Mouse (Mus musculus): ENCODE data around the gene Tex46. TPM values are rescaled to one million over a fixed set of nuclear protein-coding genes. Genes with fewer than 3 reads are reported as not detected.

Gene Tex46
- polyA plus RNA-seq (2012; rRNA removed) = not detected in 2 replicates

DNA sequence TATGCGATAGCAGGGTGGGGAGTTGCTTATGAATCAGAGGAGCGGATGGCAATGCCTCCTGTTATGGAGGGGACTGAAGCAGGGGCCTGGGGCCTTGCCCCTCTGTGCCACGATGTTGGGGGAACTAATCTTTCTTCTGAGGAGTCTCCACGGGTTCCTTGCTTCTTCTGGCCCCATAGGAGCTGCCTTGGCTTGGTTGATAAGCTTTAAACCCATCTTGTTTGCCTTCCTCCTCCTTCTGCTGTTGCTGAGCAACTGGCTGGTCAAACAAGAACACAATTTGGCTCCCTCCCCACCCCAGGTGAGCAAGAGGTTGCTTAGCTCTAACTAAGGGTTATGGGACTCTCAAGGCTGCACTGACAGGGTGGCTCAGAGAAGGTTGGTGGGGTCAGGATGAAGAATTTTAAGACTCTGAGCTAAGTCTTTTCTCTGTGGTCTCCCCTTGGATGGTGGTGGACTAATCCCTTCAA, at the start of gene Tex46:
Gene Tex46, plus strand, starts transcription at position 51 of the 470 bp plus-strand sequence.
- TF ChIP-seq POLR2A (IDR thresholded peaks at IDR 0.05; ENCODE audit: borderline replicate concordance, extremely low read depth, insufficient read depth, insufficient read length, poor library complexity, severe bottlenecking) (no peak), CTCF (IDR thresholded peaks at IDR 0.05; ENCODE audit: borderline replicate concordance, extremely low read depth, insufficient read depth, insufficient read length) (no peak)
- DNase-seq (ENCODE audit: low read depth) = no peak

DNA sequence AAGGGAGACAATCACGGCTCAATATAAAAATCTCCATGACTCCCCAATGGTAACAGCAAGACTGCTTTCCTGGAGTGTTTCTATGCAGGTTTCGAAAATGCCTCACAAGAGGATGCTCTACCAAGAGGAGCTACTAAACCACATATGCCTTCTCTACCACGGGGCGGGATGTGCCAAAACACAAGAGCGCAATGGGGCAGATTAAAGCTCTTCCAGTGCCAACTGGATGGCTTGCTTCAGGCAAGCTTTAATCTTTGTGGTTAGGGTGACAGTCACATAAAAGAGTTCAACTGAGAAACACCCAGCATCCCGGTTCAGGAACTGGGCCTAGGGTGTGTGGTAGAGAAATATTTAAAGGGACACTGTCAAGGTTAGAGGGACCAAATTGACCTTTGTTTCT, 47.5 kb upstream of the Tex46 start:
- peak; percentile 17 for DNase-seq (ENCODE audit: low read depth)
- no peak for TF ChIP-seq POLR2A (IDR thresholded peaks at IDR 0.05; ENCODE audit: borderline replicate concordance, extremely low read depth, insufficient read depth, insufficient read length, poor library complexity, severe bottlenecking)
- TF ChIP-seq CTCF (IDR thresholded peaks at IDR 0.05; ENCODE audit: borderline replicate concordance, extremely low read depth, insufficient read depth, insufficient read length) = no peak

DNA sequence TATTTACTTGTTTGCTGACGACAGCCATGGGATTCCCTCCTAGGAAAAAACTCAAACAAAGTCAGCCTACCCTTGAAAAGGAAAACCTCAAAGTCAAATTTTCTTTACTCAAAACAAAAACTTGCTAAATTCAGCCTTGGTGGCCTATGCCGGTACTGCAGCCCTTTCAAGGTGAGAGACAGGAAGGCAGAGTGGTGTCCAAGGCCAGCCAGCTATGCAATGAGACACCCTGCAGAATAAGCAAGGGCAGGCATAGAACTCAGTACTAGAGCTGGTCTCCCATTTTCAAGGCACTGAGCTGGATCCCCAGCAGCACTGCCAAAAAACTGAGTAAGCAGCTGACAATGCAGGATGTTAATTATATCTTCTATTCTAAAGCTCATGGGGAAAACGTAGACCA, 41.6 kb upstream of the Tex46 start:
- TF ChIP-seq POLR2A (IDR thresholded peaks at IDR 0.05; ENCODE audit: borderline replicate concordance, extremely low read depth, insufficient read depth, insufficient read length, poor library complexity, severe bottlenecking) (no peak), CTCF (IDR thresholded peaks at IDR 0.05; ENCODE audit: borderline replicate concordance, extremely low read depth, insufficient read depth, insufficient read length) (peak; percentile 37; the same call in 1 of the 2 replicates)
- DNase-seq (ENCODE audit: low read depth) = no peak

DNA sequence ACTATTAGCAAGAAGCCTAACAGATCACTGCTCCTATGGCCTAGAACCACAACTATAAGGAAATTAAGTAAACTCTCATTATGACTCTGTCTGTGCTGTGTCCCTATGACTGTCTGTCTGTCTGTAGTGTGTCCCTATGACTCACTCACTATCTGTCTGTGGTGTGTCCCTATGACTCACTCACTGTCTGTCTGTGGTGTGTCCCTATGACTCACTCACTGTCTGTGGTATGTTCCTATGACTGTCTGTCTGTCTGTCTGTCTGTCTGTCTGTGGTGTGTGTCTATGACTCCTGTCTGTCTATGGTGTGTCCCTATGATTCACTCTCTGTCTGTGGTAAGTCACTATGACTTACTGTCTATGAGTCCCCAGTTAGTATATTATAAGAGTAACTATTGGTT, 40.2 kb upstream of the Tex46 start:
- TF ChIP-seq POLR2A (IDR thresholded peaks at IDR 0.05; ENCODE audit: borderline replicate concordance, extremely low read depth, insufficient read depth, insufficient read length, poor library complexity, severe bottlenecking) = no peak
- TF ChIP-seq CTCF (IDR thresholded peaks at IDR 0.05; ENCODE audit: borderline replicate concordance, extremely low read depth, insufficient read depth, insufficient read length) = no peak
- no peak for DNase-seq (ENCODE audit: low read depth)

DNA sequence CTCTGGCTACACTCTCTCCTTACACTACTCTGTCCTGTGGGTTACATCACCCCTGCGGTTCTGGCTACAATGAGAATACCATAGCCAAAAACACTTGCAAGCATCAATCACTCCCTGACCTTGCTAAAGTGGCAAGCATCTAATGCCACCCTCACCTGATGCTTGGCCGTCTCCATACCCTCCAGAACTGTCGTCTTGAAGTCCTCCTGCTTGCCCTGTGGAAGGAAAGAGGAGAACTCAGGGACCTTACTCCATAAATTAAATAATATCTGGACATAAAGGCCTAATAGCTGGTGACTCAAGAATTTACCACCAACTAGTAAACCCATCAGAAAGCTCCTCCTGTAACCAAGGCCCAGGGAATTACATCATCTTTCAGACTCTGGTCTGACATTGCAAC, 28.4 kb upstream of the Tex46 start:
- no peak for DNase-seq (ENCODE audit: low read depth)
- TF ChIP-seq POLR2A (IDR thresholded peaks at IDR 0.05; ENCODE audit: borderline replicate concordance, extremely low read depth, insufficient read depth, insufficient read length, poor library complexity, severe bottlenecking) = no peak
- no peak for TF ChIP-seq CTCF (IDR thresholded peaks at IDR 0.05; ENCODE audit: borderline replicate concordance, extremely low read depth, insufficient read depth, insufficient read length)

DNA sequence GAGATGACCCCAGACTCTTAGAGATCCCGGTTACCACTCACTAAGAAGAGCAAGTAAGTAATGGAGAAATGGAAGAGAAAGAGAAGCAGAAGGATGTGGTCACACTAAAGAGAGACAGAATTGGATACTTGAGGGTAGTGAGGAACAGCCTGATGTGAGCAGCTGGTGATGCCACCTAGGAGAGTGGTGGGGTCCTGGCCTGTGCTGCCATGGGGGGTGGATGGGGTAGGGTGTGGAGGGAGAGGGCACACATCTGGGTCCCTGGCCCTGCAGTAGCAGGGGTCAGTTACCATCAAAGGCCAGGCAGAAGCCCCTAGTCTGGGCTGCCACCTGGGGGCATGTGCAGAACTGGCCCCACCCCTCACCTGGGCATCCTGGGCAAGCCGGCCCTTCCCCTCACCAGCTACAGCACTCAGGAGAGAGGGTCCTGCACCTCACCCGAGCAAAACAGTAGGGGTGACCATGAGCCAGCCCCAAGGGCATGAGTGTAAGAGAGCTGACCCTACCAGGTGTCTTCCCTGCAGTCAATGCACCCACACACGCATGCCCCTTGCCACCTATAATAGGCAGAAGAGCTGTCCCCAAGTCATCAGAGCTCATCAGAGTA, 22.9 kb upstream of the Tex46 start:
- TF ChIP-seq CTCF (IDR thresholded peaks at IDR 0.05; ENCODE audit: borderline replicate concordance, extremely low read depth, insufficient read depth, insufficient read length) (no peak), POLR2A (IDR thresholded peaks at IDR 0.05; ENCODE audit: borderline replicate concordance, extremely low read depth, insufficient read depth, insufficient read length, poor library complexity, severe bottlenecking) (no peak)
- no peak for DNase-seq (ENCODE audit: low read depth)

DNA sequence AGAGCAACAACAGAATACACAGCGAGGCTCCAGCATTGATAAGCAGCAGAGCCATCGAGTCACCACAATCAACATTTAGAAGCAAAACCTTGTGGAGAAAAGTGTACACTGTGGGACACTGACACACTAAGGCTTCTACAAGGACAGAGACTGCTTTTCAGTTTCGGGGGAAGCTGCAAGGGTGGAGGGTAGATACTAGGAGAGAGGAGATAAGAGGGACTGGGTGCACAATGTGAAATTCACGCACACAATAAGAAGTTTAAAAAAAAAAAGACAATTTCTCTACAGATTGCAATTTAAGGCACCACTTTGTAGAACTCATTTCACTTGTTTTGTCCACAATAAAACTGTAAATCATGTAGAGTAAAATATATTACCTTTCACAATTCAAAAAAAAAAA, 22.2 kb upstream of the Tex46 start:
- TF ChIP-seq CTCF (IDR thresholded peaks at IDR 0.05; ENCODE audit: borderline replicate concordance, extremely low read depth, insufficient read depth, insufficient read length) = no peak
- TF ChIP-seq POLR2A (IDR thresholded peaks at IDR 0.05; ENCODE audit: borderline replicate concordance, extremely low read depth, insufficient read depth, insufficient read length, poor library complexity, severe bottlenecking) = no peak
- no peak for DNase-seq (ENCODE audit: low read depth)

DNA sequence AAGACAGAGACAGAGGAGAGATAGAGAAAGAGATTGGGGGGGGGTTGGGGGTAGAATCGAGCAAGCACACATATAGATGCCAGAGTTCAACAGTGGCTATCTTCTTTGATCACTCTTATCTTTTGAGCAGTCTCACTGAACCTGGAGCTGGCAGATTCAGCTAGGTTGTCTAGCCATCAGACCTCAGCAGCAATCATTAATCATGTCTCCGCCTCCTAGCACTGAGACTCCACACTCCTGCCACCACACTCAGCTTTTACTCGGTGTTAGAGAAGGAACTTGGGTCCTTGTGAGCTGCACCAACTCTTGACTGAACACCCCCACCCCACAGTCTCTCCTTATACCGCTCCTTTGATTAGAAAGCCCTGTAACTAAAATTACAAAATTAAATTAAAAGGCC, 18.1 kb upstream of the Tex46 start:
- no peak for DNase-seq (ENCODE audit: low read depth)
- TF ChIP-seq POLR2A (IDR thresholded peaks at IDR 0.05; ENCODE audit: borderline replicate concordance, extremely low read depth, insufficient read depth, insufficient read length, poor library complexity, severe bottlenecking) = no peak
- TF ChIP-seq CTCF (IDR thresholded peaks at IDR 0.05; ENCODE audit: borderline replicate concordance, extremely low read depth, insufficient read depth, insufficient read length) = no peak

DNA sequence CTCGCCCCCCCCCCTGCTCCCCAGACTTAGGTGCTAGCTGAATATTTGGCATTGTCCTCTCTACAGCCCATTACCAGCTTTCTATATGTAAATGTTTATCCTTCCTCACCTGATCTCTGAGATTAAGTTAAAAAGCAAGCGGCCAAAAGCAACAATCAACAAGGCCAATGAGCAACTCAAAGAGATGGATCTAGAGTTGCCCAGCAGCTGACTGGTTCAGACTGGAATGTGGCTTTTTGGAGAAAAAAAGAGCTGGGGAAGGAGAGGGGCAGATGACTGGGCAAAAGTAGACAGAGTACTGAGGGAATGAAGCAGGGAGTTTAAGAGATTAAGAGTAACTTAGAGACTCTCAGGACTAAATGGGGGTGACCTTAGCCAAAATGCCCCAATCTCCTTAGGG, 16.2 kb upstream of the Tex46 start:
- TF ChIP-seq CTCF (IDR thresholded peaks at IDR 0.05; ENCODE audit: borderline replicate concordance, extremely low read depth, insufficient read depth, insufficient read length) (no peak), POLR2A (IDR thresholded peaks at IDR 0.05; ENCODE audit: borderline replicate concordance, extremely low read depth, insufficient read depth, insufficient read length, poor library complexity, severe bottlenecking) (no peak)
- DNase-seq (ENCODE audit: low read depth) = no peak

DNA sequence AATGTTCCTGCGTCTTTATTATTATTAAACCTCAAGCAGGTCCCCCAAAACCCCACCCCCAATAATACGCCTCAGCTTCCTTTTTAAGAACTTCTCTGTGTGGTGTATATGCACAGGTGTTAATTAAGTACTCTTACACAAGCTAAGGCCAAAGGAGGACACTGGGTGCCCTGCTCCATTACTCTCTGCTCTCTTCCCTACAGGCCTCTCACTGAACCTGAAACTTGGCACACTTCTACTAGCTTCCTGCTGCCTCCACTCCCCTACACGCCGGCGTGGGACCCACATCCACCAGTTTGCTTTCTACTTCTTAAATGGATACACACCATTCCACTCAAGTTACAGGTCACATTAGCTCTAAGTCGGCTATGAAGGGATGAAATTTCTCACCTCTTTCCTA, 15.0 kb upstream of the Tex46 start:
- no peak for TF ChIP-seq POLR2A (IDR thresholded peaks at IDR 0.05; ENCODE audit: borderline replicate concordance, extremely low read depth, insufficient read depth, insufficient read length, poor library complexity, severe bottlenecking)
- no peak for TF ChIP-seq CTCF (IDR thresholded peaks at IDR 0.05; ENCODE audit: borderline replicate concordance, extremely low read depth, insufficient read depth, insufficient read length)
- DNase-seq (ENCODE audit: low read depth) = no peak

DNA sequence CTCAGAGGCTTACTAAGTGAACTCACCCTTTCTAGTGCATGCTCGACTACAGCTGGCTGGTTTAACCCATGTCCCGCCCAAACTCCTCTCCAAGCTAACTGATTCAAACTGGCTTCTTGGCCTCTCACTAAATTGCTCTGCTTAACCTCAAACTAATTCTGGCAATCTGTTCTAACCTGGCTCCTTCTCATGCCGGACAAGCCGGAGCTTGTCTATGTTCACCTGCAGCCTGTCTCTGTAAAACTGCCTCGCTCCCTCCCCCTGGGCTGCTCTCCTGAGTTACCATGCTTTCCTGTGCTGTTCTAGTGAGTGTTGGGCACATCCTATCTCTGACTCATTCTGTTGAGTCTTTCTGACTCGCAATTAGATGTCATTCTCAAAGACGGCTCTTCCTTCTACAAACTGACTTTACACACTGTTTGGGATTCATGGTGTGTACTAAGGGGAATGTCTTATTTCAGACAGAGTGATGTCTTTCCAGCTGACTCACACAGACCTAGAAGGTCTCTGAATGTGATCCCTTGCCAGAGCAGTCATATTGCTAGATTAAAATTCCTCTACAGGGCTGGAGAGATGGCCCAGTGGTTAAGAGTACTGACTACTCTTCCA, 11.9 kb upstream of the Tex46 start:
- no peak for TF ChIP-seq CTCF (IDR thresholded peaks at IDR 0.05; ENCODE audit: borderline replicate concordance, extremely low read depth, insufficient read depth, insufficient read length)
- TF ChIP-seq POLR2A (IDR thresholded peaks at IDR 0.05; ENCODE audit: borderline replicate concordance, extremely low read depth, insufficient read depth, insufficient read length, poor library complexity, severe bottlenecking) = no peak

DNA sequence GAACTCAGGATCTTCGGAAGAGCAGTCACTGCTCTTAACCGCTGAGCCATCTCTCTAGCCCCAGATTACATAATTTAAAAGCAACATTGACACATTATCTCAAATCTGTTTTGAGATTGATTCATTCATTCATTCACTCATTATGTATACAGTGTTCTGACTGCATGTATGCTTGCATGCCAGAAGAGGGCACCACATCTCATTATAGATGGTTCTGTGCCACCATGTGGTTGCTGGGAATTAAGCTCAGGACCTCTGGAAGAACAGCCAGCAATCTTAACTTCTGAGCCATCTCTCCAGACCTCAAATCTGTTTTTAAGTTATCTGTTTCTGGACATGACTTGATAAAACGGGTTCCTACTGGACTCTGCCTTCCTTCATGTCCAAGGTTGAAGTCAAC, 10.4 kb upstream of the Tex46 start:
- no peak for TF ChIP-seq CTCF (IDR thresholded peaks at IDR 0.05; ENCODE audit: borderline replicate concordance, extremely low read depth, insufficient read depth, insufficient read length)
- no peak for TF ChIP-seq POLR2A (IDR thresholded peaks at IDR 0.05; ENCODE audit: borderline replicate concordance, extremely low read depth, insufficient read depth, insufficient read length, poor library complexity, severe bottlenecking)
- DNase-seq (ENCODE audit: low read depth) = no peak

More for the DNA sequence above, 11.9 kb upstream of the Tex46 start:
- no peak for DNase-seq (ENCODE audit: low read depth)
